Mouse (Mus musculus) duodenum, adult 2 months (tissue): Measurements from ENCODE around the gene D430041D05Rik. TPM values are rescaled to one million over a fixed set of nuclear protein-coding genes. Genes with fewer than 3 reads are reported as not detected.

Experiments used
- polyA plus RNA-seq: library from polyadenylated mRNA; depleted of rRNA; stranded (reverse); fragments of >200 nt; gene quantifications from 2 replicates; pipeline ENCODE4 v1.2.3, GENCODE M21; 2012; ENCODE audit warnings: low replicate concordance; rRNA removed

The D430041D05Rik gene
- polyA plus RNA-seq: not detected in 2 replicates

DNA sequence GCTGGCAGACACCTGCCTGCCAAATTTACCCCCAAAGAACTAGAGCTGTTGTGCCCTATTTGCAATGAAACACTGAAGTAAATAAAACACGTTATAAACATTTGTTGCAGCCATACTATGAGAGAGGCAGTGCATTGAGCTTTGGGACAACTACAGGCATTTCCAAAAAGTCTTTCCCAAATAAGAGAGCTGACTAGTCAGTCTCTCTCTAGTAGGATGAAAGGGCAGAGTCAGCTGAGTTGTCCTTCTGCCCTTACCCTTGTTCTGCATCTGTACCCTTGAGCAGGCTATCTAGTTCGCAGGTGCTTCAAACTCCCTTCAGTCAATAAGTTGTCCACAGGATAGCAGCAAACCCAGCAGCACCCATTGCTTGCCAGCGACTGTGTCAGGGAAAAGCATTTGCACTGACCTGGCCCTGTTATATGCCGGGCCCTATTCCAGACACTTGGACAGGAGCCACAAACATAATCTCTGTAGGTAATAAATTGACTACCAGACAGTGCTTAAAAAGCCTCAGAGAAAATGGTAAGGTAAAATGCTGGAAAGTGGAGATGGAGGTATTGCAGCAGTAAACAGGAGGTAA is at the start of gene D430041D05Rik:
D430041D05Rik (minus strand) TSS at position 51 of the 583 bp plus-strand sequence.

DNA sequence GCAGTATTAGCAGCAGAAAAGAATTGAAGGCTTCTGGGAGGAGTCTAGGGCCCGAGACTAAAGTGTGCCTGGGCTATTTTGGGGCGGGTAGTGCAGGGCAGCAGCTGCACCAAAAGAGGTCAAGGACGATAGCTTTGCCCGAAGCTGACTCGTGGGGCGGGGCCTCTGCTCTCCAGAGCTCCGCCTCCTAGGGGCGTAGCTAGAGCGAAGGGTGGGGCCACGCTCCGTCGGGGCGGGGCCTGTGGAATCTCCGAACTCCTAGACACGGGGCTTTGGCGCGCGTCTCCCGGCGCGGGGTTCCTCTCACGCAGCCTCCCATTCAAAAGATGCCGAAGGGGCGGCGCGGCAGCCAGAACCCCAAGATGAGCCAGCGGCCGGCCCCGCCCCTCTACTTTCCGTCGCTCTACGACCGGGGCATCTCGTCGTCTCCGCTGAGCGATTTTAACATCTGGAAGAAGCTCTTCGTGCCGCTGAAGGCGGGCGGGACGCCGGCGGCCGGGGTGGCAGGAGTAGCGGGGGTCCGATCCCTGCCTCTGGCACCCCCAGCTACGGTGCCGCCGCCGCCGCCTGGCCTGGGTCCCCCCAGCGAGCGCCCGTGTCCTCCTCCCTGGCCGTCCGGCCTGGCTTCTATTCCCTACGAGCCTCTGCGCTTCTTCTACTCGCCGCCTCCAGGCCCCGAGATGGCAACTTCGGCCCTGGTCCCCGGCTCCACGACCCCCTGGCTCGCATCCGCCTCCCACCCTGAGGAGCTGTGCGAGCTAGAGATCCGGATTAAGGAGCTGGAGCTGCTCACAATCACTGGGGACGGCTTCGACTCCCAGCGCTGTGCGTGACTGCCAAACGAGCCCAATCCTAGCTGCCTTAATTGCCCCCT is 288.1 kb downstream of the D430041D05Rik start, which contains the start of gene A930018P22Rik:
A930018P22Rik (plus strand) TSS at position 265 of the 874 bp plus-strand sequence.

DNA sequence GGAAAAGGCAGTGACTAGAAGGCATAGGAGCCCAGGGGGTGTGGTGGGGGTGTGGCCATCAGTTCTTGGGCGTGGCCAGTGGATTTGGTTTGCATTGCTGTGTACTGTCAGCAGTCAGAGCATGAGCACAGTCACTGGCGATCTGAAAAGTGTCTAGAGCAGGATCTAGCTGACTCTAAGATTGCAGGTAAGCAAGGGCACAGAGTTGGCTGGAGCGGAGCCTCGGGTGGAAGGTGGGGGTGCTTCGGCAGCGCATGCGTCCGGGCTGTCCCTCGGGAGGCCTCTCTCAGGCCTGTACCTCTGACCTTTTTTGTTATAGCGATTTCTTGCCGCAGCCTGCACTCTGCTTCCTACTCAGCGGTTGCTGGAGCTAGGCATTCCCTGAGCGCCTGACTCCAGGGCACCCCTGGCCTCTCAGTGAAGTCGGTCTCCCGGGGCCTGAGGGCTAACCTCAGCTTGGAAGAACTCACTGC is 315.0 kb downstream of the D430041D05Rik start, which contains the start of gene Cd59a:
Cd59a (plus strand) TSS at position 61 of the 473 bp plus-strand sequence.

Other genes with a start within 250 kb of the D430041D05Rik start
- gene Hipk3, start 83.4 kb upstream of the D430041D05Rik start, polyA plus RNA-seq: 3.7 and 6.5 TPM in 2 replicates
- gene Cstf3, start 179.5 kb upstream of the D430041D05Rik start, polyA plus RNA-seq: 2.2 and 2.6 TPM in 2 replicates